Mouse (Mus musculus): Measurements from ENCODE around the gene 1700067K01Rik.

DNA sequence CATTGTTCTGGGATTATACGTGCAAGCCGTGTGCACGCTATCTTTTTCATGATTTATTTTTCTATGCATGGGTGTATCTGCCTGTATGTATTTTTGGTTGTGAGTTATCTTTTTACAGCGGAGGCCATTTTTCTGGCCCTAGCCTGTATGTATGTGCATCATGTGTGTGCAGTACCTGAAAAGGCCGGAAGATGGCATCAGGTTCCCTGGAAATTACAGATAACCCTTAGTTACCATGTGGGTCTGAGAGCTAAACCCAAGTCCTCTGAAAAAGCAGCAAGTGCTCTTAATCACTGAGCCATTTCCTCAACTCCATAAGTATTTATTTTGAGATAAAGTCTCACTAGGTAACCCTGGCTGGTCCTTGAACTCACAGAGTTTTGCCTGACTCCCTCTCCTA is 51.9 kb downstream of the 1700067K01Rik start:
- TF ChIP-seq CTCF (IDR thresholded peaks at IDR 0.05; ENCODE audit: insufficient read depth, low read depth, low read length) (no peak), POLR2A (IDR thresholded peaks at IDR 0.05; ENCODE audit: insufficient read depth, low read depth, low read length) (no peak)

Measured in olfactory bulb, adult 2 months (tissue).